Mouse (Mus musculus) T-helper 17 cell (primary cell): ENCODE data around the gene Isyna1.

Experiments used
- in situ Hi-C, 2 experiments: fragments of 300-600 bp; cut with MboI, MseI; formaldehyde crosslinking; loops; 1 replicate in 1 of 2; 2 replicates in 1 of 2; pipeline ENCODE4 v1.15.1; 2025; ENCODE audit warnings: high pct_unique_total_duplicates in 2 of 2

The Isyna1 gene

DNA sequence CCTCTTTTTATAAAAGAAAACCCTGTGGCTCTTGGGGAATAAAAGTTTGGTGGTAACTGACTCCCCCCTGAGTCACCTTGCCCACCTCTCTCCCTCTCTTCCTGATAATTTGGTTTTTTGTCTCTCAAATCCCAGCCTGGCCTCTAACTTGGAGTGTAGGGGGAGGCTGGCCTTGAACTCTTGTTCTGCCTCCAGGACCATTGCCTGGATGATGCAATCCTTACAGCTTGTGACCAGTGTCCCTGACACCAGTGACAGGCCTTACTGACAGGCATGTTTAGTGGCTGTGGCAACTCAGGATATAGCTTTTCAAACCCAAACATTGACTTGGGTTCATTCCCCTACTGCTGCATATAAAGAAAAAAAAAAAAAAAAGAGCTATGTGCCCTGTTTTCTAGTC, 52.6 kb downstream of the Isyna1 start:
- in situ Hi-C loops: no loop called here
